Mouse (Mus musculus): ENCODE data around the gene Fam72a.

The Fam72a gene

DNA sequence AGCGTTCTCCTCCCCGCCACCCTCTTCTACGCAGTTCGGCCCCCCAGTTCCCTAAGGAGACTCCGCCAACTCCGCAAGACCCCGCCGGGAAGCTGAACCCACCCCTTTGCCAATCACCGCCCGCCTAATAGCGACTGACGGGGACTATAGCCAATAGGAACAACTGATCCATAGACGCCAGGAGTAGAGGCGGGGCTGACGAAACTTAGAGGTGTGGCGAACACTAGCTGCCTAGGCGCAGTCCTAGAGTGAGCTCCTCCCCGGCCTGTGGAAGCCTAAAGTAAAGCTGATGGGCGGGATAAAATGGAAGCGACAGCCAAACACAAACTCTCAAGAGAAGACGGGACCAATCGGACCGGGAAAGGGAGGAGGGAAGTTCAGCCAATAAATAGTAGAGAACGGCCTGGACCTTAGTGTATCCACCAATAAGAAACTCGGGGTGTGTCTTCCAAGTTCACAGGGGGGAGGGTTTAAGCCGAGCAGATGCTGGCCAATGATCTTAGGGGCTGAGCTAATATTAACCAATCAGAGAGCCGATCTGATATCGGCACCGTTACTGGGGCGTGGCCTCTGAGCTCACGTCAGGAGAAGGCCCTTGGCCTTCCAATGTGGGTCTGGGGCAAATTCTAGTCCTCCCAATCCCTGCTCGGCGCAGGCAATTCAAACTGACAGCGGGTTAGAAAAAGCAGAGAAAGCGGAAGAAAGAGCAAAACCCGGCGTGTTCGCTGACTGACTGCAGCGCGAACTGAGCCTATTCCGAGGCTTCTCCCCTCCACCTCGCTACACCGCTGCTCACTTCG lies at the start of gene Fam72a, which contains the start of gene Srgap2:
Gene Fam72a, plus strand, starts transcription at position 623 of the 800 bp plus-strand sequence.
Gene Srgap2, minus strand, starts transcription at position 72 of the 800 bp plus-strand sequence.
- peak; percentile 98 for DNase-seq

DNA sequence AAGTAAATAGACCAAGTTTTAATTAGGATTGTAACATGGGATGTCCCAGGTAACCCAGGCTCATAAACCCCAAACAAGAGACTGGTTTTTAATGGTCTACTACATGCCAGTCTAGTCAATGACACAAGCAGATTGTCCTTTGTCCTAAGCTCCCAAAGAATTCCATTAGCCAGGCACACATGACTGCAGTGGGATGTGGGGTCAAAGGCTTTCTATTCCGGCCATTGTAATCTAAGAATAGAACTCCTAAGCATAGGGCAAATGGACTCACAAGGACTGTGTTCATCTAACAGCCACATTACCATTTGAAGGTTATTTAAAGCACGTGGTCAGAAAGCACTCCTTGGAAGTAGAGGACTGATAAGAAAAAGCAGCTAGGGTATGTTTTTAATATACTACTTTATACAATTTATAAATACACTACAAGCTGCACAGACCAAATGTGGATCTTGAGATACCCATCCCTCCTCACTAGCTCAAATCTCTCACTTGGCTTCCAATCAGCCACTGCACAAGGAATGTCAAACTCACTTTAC lies 48.9 kb upstream of the Fam72a start:
- DNase-seq = no peak

DNA sequence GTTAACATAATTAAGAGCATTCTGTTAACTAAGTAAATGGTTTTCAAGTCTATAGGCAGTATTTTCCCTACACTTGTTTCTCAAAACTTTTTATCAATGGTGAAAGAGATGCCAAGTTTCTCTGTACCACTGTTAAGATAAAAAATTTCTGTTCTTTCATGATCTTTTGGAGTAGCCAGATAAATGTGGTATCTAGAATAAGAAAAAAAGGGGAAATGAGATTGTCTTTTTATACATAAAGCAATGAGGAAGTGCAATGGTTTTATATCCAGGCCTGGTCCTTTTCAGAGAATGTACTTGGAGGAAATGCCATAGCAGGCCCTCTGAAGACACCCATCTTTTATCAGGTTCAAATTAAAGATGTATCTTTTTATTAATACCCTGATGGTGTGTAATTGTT lies 46.3 kb upstream of the Fam72a start:
- DNase-seq = no peak

DNA sequence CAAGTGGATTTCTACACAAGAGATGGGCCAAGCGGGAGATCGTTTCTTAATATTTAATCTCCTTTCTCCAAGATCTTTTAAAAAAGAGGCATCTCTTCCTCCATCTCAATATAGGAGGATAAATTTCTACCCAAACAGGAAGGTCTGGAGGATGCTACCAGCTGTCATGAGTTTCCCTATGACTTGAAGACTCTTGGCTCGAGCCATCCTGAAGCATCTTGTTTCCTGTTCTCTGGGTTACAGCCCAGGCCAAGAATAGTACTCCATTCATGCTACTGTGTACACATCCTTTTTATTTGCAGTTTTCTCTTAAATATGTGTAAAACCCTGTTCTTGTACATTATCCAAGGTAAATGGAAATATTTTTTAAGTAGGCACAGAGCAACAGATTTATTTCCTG lies 45.5 kb upstream of the Fam72a start:
- DNase-seq = no peak

DNA sequence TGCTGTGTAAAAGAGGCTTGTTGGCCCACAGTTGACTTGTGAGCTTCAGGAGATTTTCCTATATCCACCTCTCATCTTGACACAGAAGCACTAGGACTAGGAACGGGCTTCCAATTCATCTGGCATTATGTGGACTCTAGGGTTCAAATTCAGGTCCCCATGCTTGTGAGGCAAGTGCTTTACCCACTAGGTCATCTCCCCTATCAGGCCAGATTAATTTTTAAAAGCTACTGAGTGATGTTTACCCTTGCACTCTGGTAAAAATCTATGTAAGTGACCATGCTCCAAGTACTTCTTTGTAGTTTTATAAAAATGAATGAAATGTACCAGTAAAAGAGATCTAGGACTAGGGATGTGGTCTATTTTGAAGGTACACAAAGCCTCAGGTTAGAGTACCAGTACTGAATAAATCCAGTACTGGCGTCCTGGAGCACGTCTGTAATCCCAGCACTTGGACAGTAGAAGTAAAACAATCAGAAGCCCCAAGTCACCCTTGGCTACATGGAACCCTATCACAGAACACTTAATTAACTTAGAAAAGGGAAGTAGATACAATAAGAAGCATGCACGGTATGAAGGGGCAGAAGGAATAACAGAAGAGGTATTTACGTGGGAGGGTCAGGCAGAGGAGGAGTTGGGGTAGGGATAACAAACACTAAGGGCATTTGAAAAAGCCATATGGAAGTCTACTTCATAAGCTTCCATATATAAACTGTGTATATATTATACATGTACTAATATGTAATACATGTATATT lies 41.4 kb upstream of the Fam72a start:
- DNase-seq = no peak

DNA sequence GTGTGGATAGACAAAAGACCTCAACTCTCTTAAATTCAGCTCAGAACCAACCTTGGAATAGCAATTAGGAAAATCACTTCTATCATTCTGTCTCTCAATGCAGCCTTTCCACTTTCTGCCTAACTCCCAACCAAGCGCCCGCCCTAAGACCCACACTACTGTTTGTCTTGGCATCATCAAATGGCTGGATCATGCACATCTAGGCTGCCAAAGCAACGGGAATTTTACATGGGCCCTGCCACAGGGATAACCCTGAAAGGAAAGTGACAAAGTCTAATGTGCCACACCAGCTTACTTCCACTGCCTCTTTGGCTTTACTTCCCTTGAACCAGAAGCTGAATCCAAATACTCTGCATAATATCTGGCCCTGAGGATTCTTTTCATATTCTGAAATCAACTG lies 38.4 kb upstream of the Fam72a start:
- no peak for DNase-seq

DNA sequence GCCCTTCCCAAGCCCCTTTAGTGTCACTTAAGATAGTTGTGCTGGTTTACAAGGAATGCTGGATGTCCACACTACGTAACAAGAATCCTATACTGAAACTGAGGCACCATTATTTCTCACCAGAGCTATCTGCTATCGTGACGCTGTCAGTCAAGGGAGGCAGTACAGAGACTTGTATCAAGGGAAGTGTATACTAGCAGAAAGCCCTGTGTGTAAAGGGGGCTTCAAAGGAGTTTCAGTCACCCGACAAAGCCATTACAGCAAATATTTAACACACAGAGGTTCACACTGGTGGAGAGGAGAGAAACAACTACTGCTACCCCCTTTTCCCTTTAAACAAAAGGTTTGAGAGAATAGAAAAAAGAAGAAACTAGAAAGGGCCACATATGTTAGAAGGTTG lies 36.1 kb upstream of the Fam72a start:
- no peak for DNase-seq

DNA sequence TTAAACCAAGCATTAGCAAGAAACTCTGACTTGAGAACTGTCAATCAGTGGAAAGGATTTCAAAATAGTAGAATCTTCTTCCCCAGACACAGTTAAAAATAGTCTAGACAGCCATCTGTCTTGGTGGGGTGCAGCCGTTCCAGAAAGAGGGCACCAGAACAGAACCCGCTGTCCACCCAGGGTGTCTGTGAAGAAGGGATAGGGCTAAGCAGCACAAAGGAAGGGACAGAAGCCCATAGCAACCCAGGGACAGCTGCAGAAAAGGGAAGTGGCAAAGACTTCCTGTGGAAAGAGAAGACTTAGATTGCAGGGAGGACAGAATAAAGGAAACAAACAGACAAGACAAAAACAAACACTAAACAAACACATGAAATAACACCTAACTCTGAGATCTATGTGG lies 35.3 kb upstream of the Fam72a start:
- no peak for DNase-seq

DNA sequence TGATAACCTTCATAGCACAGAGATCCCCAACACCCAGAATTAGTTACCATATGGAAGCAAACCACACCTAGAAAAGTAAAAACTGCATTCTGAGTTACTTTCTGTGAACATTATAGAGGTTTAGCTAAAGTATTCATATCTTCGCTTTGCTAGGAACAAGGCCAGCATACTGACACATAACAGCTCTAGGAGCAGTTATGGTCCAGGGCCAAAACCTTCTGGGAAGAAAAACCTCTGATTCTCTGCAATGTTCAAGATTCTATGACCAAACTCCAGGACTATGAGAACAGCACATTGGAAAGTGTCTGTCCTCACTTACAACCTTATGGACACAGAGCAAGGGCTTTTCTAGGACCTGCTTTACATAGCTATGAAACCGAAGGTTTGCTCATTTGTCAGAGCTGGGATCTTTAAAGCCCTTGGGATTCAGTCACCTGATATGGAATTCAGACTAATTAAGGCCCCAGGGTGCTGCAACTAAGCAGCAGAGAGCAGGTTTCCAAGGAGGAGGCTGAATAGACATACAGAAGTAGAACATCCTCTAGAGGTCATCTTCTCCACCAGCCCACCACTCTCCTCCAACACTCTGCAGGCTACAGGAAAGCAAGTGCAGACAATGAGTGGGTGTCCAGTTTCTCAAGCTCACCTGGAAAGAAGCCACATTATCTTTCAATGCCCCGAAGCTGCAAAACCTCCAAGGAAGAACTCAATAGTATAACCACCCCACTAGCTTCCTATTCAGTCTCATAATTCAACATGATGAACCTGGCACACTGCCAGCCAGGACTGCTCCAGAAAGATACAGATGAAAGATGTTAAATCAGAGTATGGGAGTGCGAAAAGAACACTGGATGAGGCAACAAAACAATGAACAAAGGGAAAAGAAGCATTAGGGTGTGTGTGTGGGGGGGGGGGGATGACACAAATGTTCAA lies 33.5 kb upstream of the Fam72a start:
- peak; percentile 21 for DNase-seq

DNA sequence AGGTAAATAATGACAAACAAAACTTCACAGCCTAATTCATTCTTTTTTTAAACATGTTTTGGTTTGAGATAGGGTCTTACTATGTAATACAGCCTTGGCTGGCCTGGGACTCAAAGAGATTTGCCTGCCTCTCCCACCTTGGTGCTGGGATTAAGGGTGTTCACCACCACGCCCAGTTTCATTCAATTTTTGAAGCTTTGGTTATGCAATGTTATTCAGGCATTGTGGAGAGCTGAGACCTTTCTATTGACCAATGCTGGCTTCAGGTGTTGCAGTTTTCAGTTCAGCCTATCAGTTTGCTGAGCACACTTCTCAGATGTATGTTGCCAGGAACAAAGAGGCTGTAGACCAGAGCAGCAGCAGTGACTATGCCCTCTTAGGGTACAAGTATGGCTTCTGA lies 29.5 kb upstream of the Fam72a start:
- DNase-seq = no peak

DNA sequence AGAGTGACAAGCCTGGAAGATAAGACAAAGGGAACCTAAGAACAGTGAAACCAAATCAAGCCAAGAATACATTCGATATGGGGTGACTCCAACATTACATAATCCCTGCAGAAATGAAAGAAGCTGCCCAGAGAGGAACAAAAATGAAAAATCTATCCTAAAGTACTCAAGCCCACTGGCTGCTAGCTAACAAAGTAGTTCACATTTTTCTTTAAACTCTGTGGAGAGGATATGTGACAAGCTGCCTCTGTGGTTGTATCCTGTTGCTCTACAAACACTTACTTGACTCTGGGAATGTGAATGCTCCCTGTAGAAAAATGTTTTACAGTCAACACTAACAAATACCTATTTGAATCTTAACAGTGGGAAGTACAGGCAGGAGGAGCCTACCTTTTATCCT lies 26.0 kb upstream of the Fam72a start:
- DNase-seq = no peak

DNA sequence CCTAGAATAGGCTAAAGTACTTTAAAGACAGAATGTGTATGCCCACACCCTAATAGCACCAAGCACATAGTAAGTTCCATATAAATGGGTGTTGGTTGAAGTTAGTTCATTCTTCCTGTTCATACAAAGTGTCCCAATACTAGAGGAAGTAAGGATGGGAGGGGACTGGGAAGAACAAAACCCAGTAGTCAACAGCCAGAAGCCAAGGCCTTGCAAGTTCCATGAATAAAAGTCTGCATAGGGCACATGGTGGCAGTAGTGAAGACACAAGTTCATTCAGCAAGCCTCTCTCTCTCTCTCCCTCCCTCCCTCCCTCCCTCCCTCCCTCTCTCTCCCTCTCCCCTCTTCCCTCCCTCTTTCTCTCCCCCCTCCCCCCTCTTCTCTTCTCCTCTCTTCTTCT lies 16.6 kb upstream of the Fam72a start:
- no peak for DNase-seq

DNA sequence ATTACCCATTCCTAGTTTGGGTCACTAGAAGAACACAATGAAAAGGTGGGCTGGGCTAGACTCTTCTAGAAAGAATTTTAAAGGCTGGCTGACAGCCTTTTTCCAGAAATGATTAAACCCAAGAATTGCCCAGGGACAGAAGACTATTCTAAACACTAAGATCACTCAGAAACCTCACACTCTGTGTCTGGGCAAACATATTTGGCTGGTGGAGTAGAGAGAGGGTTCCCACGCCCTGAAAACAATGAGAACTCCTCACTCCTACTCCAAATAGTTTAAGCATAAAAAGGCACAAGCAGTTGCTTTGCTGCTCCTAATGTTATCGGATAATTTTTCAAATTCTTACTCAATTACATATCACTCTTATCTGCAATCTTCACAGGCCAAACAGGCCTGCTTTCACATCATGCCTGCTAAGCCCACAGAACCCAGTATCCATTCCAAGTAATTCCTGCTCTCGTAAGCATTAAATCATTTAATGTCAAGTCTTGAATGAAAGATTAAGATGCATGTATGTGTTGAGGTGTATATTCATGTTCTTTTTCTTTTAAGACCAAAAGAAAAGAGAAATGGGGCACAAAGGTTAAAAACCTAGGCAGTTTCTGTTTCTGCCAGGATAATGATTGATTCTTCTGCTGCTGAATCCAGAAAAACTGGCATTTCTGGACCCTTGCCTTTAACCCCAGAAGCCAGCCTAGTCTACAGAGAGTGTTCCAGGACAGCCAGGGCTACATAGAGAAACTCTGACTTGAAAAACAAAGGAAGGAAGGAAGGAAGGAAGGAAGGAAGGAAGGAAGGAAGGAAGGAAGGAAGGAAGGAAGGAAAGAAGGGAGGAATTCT lies 15.8 kb upstream of the Fam72a start:
- DNase-seq = no peak

DNA sequence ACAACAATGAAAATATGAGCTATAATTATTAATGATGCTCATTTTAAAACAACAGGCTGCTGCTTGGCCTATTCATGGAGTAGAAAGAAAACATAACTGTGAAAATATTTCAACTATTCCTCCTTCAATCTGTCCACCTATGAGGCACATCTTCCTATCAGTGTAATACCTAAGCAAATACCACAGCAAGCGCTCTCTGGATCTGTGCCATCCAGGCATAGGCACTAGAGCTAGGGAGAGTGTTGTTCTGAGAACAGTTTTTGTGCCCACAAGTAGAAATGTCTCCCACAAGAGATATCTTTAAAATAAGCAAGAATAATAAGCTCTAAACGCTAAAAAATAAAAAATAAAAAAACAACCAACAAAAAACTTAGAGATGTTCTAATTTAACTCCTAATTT lies 14.6 kb upstream of the Fam72a start:
- DNase-seq = no peak

DNA sequence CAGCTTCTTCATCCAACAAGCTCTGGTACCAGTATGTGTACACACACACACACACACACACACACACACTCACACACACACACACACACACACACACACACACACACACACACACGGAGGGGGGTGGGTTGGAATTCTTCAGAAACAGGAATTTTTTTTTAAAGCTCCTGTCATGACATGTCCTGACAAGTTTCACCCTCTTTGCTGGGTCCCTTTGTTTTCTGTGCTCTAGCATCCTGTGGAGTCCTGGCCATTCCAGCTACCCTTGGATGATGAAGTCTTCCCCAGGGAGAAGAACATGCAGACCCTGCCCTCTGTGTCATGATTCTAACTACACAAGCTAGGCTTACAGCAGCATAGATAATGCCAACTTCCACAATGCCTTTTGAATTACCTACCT lies 13.5 kb upstream of the Fam72a start:
- DNase-seq = no peak

DNA sequence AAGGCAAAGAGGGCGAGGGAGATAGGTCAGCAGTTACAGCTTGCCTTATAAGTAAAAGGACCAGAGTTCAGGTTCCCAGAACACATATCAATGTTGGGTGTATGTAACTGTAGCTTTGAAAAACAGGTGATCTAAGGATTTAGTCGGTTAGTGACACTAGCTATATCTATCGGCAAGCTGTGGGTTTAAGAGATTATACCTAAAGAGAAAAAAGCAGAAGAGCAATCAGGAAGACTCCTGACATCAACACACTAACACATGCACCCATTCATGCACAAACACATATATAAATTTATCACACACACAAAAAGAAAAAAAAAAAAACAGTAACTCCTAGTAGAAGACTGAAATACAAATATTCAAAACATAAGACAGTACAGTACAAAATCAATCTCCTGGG lies 11.1 kb upstream of the Fam72a start:
- no peak for DNase-seq

DNA sequence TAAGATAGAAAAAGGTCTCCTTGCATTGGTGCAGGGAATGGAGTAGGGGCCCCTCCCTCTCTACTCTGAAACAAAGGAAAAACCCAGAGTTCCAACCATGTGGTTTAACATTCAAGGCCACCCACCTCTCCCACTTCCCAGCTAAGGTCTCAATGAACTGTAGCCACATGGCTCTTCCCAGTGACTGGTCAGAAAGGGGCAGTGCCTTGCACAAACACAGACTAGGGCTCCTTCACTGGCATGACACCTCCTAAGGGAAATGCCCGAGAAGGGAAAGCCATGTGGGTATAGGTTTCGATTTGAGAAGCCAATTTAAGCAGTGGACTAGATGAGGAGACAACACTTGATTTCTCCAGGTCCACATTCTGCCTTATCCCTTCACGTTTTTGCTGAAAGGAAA lies 3.9 kb upstream of the Fam72a start:
- DNase-seq = no peak

DNA sequence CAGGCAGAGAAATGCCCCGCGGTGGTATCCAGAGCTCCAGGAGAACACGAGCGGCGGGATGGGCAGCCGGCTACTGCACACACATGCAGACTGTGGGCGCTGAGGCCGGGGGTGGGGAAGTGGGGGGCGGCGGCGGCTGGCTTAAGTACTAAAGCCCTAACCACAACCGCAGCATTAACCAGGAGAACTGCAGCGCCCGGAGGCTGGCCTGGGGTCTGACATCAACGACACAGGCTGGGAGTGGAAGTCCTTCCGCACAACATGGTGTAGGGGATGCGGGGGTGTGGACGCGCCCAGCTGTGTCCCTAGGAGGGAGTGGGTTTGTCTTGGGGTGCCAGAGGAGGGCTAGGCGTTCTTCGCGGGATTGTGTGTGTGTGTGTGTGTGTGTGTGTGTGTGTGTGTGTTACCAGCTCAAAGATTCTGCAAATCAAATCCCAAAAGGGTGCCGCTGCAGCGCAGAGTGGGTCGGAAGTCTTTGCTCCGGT lies 2.6 kb upstream of the Fam72a start:
- peak; percentile 58 for DNase-seq

DNA sequence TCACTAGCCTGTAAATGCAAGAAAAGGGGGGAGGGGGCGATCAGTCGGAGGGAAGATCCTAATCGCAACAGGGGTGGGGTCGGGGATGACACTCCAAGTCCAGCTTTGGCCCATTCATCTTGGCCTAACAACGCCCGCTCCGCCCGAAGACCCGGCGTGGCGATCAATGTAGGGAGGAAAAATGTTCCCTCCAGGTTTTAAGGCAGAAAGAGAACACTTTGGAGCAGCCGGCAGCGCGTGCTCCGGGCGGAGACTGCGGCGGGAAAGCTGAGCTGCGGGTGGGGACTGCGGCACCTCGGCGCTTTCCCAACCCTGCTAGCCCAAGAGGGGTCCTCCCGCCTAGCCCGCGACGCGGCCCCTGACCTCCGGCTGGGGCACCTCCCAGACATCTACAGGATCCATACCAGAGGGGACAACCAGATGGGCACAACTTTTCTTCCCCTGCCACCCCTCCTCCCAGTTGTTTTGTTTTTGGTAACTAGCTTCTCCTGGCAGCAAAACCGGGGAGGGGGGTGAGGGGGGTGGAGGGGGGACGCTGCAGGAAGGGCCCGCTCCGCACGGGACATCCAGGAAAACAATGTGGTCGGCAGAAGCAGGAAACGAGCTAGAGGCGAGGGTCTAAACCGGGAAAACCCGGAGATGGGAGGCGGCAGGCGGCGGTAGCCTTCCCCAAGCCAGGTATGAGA lies 2.0 kb upstream of the Fam72a start:
- peak; percentile 56 for DNase-seq

DNA sequence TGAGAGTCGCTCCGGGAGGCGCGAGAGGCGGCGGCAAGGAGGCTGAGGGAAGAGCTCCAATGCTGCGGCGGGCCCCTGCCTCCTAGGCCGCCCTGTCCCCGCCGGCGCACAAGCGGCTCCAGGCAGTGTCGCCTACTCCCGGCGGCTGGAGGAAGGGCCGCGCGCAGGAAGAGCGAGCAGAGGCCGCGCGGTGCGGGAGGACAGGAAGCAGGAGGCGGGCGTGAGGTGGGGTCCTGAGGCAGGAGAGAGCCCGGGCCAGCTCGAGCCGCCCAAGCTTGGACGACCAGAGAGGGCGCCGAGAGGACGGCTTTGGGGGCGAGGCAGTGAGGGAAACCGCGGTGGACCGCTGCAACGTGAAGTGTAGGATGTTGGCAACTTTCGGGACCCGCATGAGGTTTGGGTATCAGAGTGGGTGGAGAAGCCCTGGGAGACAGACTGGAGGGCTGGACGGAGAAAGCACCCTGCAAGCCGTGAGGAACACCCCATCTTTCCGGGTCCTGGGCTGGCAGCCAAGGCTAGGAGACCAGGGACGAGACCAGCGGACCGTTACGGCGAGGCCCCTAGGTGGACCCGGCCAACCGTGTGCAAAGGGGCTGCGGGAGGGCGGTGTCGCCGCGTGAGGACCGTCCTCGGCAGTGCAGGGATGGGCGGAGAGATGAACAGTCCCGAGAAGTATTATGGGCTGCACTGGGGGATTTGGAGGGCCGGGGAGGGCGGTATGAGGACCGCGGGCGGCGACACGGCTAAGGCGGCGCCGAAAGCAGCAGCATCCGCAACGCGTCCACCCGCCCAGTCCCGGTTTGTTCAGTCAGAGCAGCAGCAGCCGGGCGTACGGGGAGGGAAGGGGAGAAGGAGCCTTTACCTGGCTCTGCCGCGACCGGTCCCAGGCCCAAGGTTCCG lies 1.1 kb upstream of the Fam72a start:
- peak; percentile 76 for DNase-seq
